Mouse (Mus musculus) heart, embryonic 14.5 days (tissue): ENCODE data around the gene Nmt1. TPM values are rescaled to one million over a fixed set of nuclear protein-coding genes. Genes with fewer than 3 reads are reported as not detected.

Source experiments
- ATAC-seq: fragments of 200-750 bp; cut with Nextera tagmentation; 2 replicates; pipeline ENCODE4 v1.8.0; 2017; ENCODE audit warnings: low read depth, moderate TSS enrichment; ENCODE audit not compliant: insufficient number of reproducible peaks, insufficient read depth, low FRiP score
- H3K27ac ChIP-seq, 2 experiments: fragments of 200-500 bp in 1 of 2; fragments of 300-500 bp in 1 of 2; sonication (generic) in 1 of 2; replicated peaks in 1 of 2; 2 replicates each; pipeline ENCODE4 v1.5.1; 2012 to 2014; ENCODE audit warnings: low read depth in 2 of 2, low read length in 2 of 2, control low read depth in 1 of 2, mild to moderate bottlenecking in 1 of 2, mixed read lengths in 1 of 2; ENCODE audit not compliant: control insufficient read depth in 1 of 2, insufficient read depth in 1 of 2
- H3K27me3 ChIP-seq: fragments of 300-500 bp; sonication (generic); 2 replicates; pipeline ENCODE4 v1.6.1; 2014; ENCODE audit warnings: mild to moderate bottlenecking, low read length, control low read depth; ENCODE audit not compliant: control insufficient read depth, insufficient read depth
- H3K36me3 ChIP-seq: fragments of 300-500 bp; sonication (generic); 2 replicates; pipeline ENCODE4 v1.6.1; 2014; ENCODE audit warnings: mild to moderate bottlenecking, control low read depth, low read length, mixed read lengths; ENCODE audit not compliant: control insufficient read depth, insufficient read depth
- H3K4me1 ChIP-seq, 2 experiments: fragments of 200-500 bp in 1 of 2; fragments of 300-500 bp in 1 of 2; sonication (generic) in 1 of 2; 2 replicates each; pipeline ENCODE4 v1.6.1; 2012 to 2014; ENCODE audit warnings: low read length in 2 of 2, control low read depth in 1 of 2, mixed read lengths in 1 of 2; ENCODE audit not compliant: control insufficient read depth in 2 of 2, insufficient read depth in 2 of 2
- H3K4me2 ChIP-seq: fragments of 300-500 bp; sonication (generic); 2 replicates; pipeline ENCODE4 v1.6.1; 2014; ENCODE audit warnings: mild to moderate bottlenecking, low read length
- H3K4me3 ChIP-seq, 2 experiments: fragments of 200-500 bp in 1 of 2; fragments of 300-500 bp in 1 of 2; sonication (generic) in 1 of 2; 2 replicates each; pipeline ENCODE4 v1.5.1; 2012 to 2014; ENCODE audit warnings: low read length in 2 of 2, mild to moderate bottlenecking in 2 of 2, control low read depth in 1 of 2, low read depth in 1 of 2, moderate library complexity in 1 of 2; ENCODE audit not compliant: control insufficient read depth in 1 of 2, insufficient read depth in 1 of 2
- H3K9ac ChIP-seq: fragments of 300-500 bp; sonication (generic); 2 replicates; pipeline ENCODE4 v1.6.1; 2014; ENCODE audit warnings: mild to moderate bottlenecking, low read length
- H3K9me3 ChIP-seq: fragments of 300-500 bp; sonication (generic); 2 replicates; pipeline ENCODE4 v1.6.1; 2016; ENCODE audit warnings: low read length, control low read depth; ENCODE audit not compliant: control insufficient read depth
- WGBS: fragments of 180-500 bp; shearing (Covaris S2); extraction: QIAGEN DNeasy Blood & Tissue Kit; methylation state at CpG from one replicate; pipeline ENCODE4 v1.1.7; 2014; 5-methylcytosine and 5-hydroxymethylcytosine counted together
- polyA plus RNA-seq: library from polyadenylated mRNA; unstranded; fragments of >200 nt; fragmentation: Nextera tagmentation; extraction: Ambion mirVana; gene quantifications from 2 replicates; pipeline ENCODE4 v1.2.1, GENCODE M21; 2014

Nmt1 gene
- polyA plus RNA-seq = 47.8 and 51.7 TPM in 2 replicates

GRCm38 (mm10) chr11:103028176-103028891 lies at the start of gene Nmt1, which contains the start of gene Dcakd:
Gene Nmt1, plus strand, starts transcription at chr11:103028190.
Gene Dcakd, minus strand, starts transcription at chr11:103028333.
- Histone ChIP-seq H3K27ac (peak within 1 kb of the TSS; percentile 75 to 83), H3K9ac (peak within 1 kb of the TSS; percentile 78), H3K36me3 (peaks cover 30% of the 10 kb centered on the region), H3K27me3 (no peaks in the 10 kb centered on the region), H3K9me3 (no peaks in the 10 kb centered on the region), H3K4me1 (peaks cover 2 to 16% of the 10 kb centered on the region in 2 experiments; a peak in 3 of 4 replicates), H3K4me3 (peak within 1 kb of the TSS; percentile 59 to 94), H3K4me2 (peak within 1 kb of the TSS; percentile 69)
- WGBS = under 1% methylated on average over 36 of the region's 36 CpGs
- ATAC-seq = peak; percentile 97

- Histone ChIP-seq H3K9ac (no peak overlapping the region), H3K4me2 (no peak overlapping the region), H3K27me3 (no peaks in the 10 kb centered on the region), H3K4me3 (no peak overlapping the region), H3K27ac (no peak overlapping the region), H3K4me1 (peaks cover 8 to 10% of the 10 kb centered on the region in 2 experiments), H3K36me3 (no peaks in the 10 kb centered on the region), H3K9me3 (no peaks in the 10 kb centered on the region)
- WGBS = 40% methylated on average over 10 of the region's 10 CpGs
- no peak for ATAC-seq
These were observed 46.7 kb upstream of the Nmt1 start for GRCm38 (mm10) chr11:102981151-102981890.

GRCm38 (mm10) chr11:102984086-102984485 lies 43.9 kb upstream of the Nmt1 start:
- 89% methylated on average over 9 of the region's 9 CpGs for WGBS
- no peak overlapping the region for H3K4me3 ChIP-seq
- ATAC-seq = no peak
- peaks cover 9% of the 10 kb centered on the region for H3K27me3 ChIP-seq
- H3K9me3 ChIP-seq = no peaks in the 10 kb centered on the region
- H3K9ac ChIP-seq = no peak overlapping the region
- H3K4me1 ChIP-seq = peaks cover 0 to 2% of the 10 kb centered on the region in 2 experiments; a peak in 1 of 4 replicates
- no peaks in the 10 kb centered on the region for H3K36me3 ChIP-seq
- H3K4me2 ChIP-seq = no peak overlapping the region
- H3K27ac ChIP-seq = no peak overlapping the region

- H3K4me3 ChIP-seq = no peak overlapping the region
- peaks cover 15% of the 10 kb centered on the region for H3K27me3 ChIP-seq
- ATAC-seq = no peak
- no peaks in the 10 kb centered on the region for H3K36me3 ChIP-seq
- H3K4me1 ChIP-seq = peaks cover 0 to 2% of the 10 kb centered on the region in 2 experiments; a peak in 1 of 4 replicates
- H3K4me2 ChIP-seq = no peak overlapping the region
- no peak overlapping the region for H3K27ac ChIP-seq
- H3K9ac ChIP-seq = no peak overlapping the region
- no peaks in the 10 kb centered on the region for H3K9me3 ChIP-seq
- 64% methylated on average over 4 of the region's 4 CpGs for WGBS
These were observed 43.4 kb upstream of the Nmt1 start for GRCm38 (mm10) chr11:102984615-102985014.

GRCm38 (mm10) chr11:102985160-102985559 lies 42.8 kb upstream of the Nmt1 start:
- no peak overlapping the region for H3K9ac ChIP-seq
- no peak for ATAC-seq
- peaks cover 18% of the 10 kb centered on the region for H3K27me3 ChIP-seq
- H3K4me3 ChIP-seq = no peak overlapping the region
- no peak overlapping the region for H3K4me2 ChIP-seq
- 61% methylated on average over 6 of the region's 6 CpGs for WGBS
- peaks cover 2% of the 10 kb centered on the region in 2 experiments; a peak in 1 of 4 replicates for H3K4me1 ChIP-seq
- no peak overlapping the region for H3K27ac ChIP-seq
- H3K9me3 ChIP-seq = no peaks in the 10 kb centered on the region
- no peaks in the 10 kb centered on the region for H3K36me3 ChIP-seq

GRCm38 (mm10) chr11:102989641-102990151 lies 38.3 kb upstream of the Nmt1 start:
- Histone ChIP-seq H3K27me3 (peaks cover 39% of the 10 kb centered on the region), H3K4me2 (peak overlapping the region; percentile 94), H3K4me1 (peaks cover 5 to 7% of the 10 kb centered on the region in 2 experiments; a peak in 2 of 4 replicates), H3K9ac (peak overlapping the region; percentile 60), H3K27ac (no peak overlapping the region), H3K36me3 (peaks cover 9% of the 10 kb centered on the region), H3K9me3 (no peaks in the 10 kb centered on the region), H3K4me3 (peak overlapping the region; percentile 49 to 52)
- ATAC-seq = no peak
- WGBS = 9% methylated on average over 28 of the region's 28 CpGs

- 1% methylated on average over 29 of the region's 29 CpGs for WGBS
- Histone ChIP-seq H3K9ac (peak overlapping the region; percentile 60), H3K4me2 (peak overlapping the region; percentile 94), H3K9me3 (no peaks in the 10 kb centered on the region), H3K27me3 (peaks cover 39% of the 10 kb centered on the region), H3K4me3 (peak overlapping the region; percentile 49 to 52), H3K36me3 (peaks cover 14% of the 10 kb centered on the region), H3K4me1 (peaks cover 5 to 7% of the 10 kb centered on the region in 2 experiments; a peak in 2 of 4 replicates), H3K27ac (no peak overlapping the region)
- ATAC-seq = no peak
These were observed 37.8 kb upstream of the Nmt1 start for GRCm38 (mm10) chr11:102990152-102990663.
